Mouse (Mus musculus) kidney, adult 2 months (tissue): Measurements from ENCODE around the gene Trak1. TPM values are rescaled to one million over a fixed set of nuclear protein-coding genes. Genes with fewer than 3 reads are reported as not detected.

ENCODE experiments used
- DNase-seq: peaks from one replicate; pipeline ENCODE4 v3.0.0; 2021
- H3K27ac ChIP-seq: fragments of 200-500 bp; 2 replicates; pipeline ENCODE4 v1.5.1; 2012; ENCODE audit warnings: low read depth, low read length, control low read depth, inconsistent platforms; ENCODE audit not compliant: insufficient read depth
- H3K27me3 ChIP-seq: fragments of 200-500 bp; replicated peaks from 2 replicates; pipeline ENCODE4 v1.6.1; 2012; ENCODE audit warnings: mild to moderate bottlenecking, moderate library complexity, low read length, inconsistent platforms; ENCODE audit not compliant: control insufficient read depth, insufficient read depth
- H3K36me3 ChIP-seq: fragments of 200-500 bp; 2 replicates; pipeline ENCODE4 v1.6.1; 2012; ENCODE audit warnings: mild to moderate bottlenecking, moderate library complexity, low read length, inconsistent platforms; ENCODE audit not compliant: control insufficient read depth, insufficient read depth
- H3K4me1 ChIP-seq: fragments of 200-500 bp; 2 replicates; pipeline ENCODE4 v1.6.1; 2011; ENCODE audit warnings: low read length; ENCODE audit not compliant: control insufficient read depth, insufficient read depth
- H3K4me3 ChIP-seq: fragments of 200-500 bp; 2 replicates; pipeline ENCODE4 v1.5.1; 2011; ENCODE audit warnings: mild to moderate bottlenecking, low read depth, low read length, control low read depth; ENCODE audit not compliant: insufficient read depth
- CTCF ChIP-seq: fragments of 200-500 bp; conservative IDR thresholded peaks from 2 replicates; pipeline ENCODE4 v1.5.1; 2011; ENCODE audit warnings: low read depth, mild to moderate bottlenecking, control low read depth, low read length, moderate library complexity, mixed read lengths; ENCODE audit not compliant: insufficient read depth, insufficient read length
- POLR2A ChIP-seq: fragments of 200-500 bp; IDR thresholded peaks from one replicate; pipeline ENCODE4 v1.6.1; 2011; ENCODE audit warnings: low read depth, low read length, control low read depth
- WGBS: fragments of 180-500 bp; shearing (Covaris S2); methylation state at CpG from one replicate; pipeline ENCODE4 v1.1.7; 2018; 5-methylcytosine and 5-hydroxymethylcytosine counted together
- polyA plus RNA-seq: library from polyadenylated mRNA; depleted of rRNA; stranded (reverse); fragments of >200 nt; gene quantifications from 2 replicates; pipeline ENCODE4 v1.2.3, GENCODE M21; 2012

The Trak1 gene
- polyA plus RNA-seq, 1 experiment: 65.1 TPM

GRCm38 (mm10) chr9:121475488-121476452, 178.5 kb downstream of the Trak1 start:
- Histone ChIP-seq H3K4me1 (no peaks in the 10 kb centered on the region), H3K4me3 (no peak overlapping the region), H3K27me3 (no peaks in the 10 kb centered on the region), H3K36me3 (no peaks in the 10 kb centered on the region; the same call in 1 of the 2 replicates), H3K27ac (no peak overlapping the region)
- 74% methylated on average over 16 of the region's 16 CpGs for WGBS
- no peak for TF ChIP-seq CTCF
- TF ChIP-seq POLR2A: no peak
- no peak for DNase-seq

- H3K4me3 ChIP-seq: no peak overlapping the region
- H3K36me3 ChIP-seq: no peaks in the 10 kb centered on the region
- DNase-seq: peak; percentile 60
- no peaks in the 10 kb centered on the region for H3K4me1 ChIP-seq
- H3K27ac ChIP-seq: no peak overlapping the region
- TF ChIP-seq POLR2A: no peak
- TF ChIP-seq CTCF: peak; percentile 83
- H3K27me3 ChIP-seq: no peaks in the 10 kb centered on the region
- 12% methylated on average over 15 of the region's 15 CpGs for WGBS
These were observed 180.1 kb downstream of the Trak1 start for GRCm38 (mm10) chr9:121477305-121477911.

- no peaks in the 10 kb centered on the region for H3K4me1 ChIP-seq
- H3K4me3 ChIP-seq: no peak overlapping the region
- no peak overlapping the region for H3K27ac ChIP-seq
- no peak for TF ChIP-seq POLR2A
- TF ChIP-seq CTCF: peak; percentile 77
- DNase-seq: peak; percentile 70
- WGBS: 22% methylated on average over 5 of the region's 5 CpGs
- H3K27me3 ChIP-seq: no peaks in the 10 kb centered on the region
- H3K36me3 ChIP-seq: no peaks in the 10 kb centered on the region
These were observed 182.2 kb downstream of the Trak1 start for GRCm38 (mm10) chr9:121479453-121479852.

- DNase-seq: no peak
- WGBS: 81% methylated on average over 7 of the region's 7 CpGs
- TF ChIP-seq CTCF (no peak), POLR2A (no peak)
- H3K4me1 ChIP-seq: no peaks in the 10 kb centered on the region
- no peaks in the 10 kb centered on the region for H3K27me3 ChIP-seq
- H3K36me3 ChIP-seq: no peaks in the 10 kb centered on the region
- H3K4me3 ChIP-seq: no peak overlapping the region
- H3K27ac ChIP-seq: no peak overlapping the region
These were observed 189.9 kb downstream of the Trak1 start for GRCm38 (mm10) chr9:121487216-121487615.

- no peaks in the 10 kb centered on the region for H3K27me3 ChIP-seq
- no peak overlapping the region for H3K27ac ChIP-seq
- WGBS: 62% methylated on average over 11 of the region's 11 CpGs
- H3K36me3 ChIP-seq: no peaks in the 10 kb centered on the region
- no peaks in the 10 kb centered on the region for H3K4me1 ChIP-seq
- no peak overlapping the region for H3K4me3 ChIP-seq
- no peak for DNase-seq
- TF ChIP-seq POLR2A (no peak), CTCF (no peak)
These were observed 194.4 kb downstream of the Trak1 start for GRCm38 (mm10) chr9:121491592-121492240.

GRCm38 (mm10) chr9:121494006-121494767, 196.9 kb downstream of the Trak1 start:
- DNase-seq: no peak
- TF ChIP-seq POLR2A: no peak
- no peaks in the 10 kb centered on the region for H3K27me3 ChIP-seq
- no peaks in the 10 kb centered on the region for H3K36me3 ChIP-seq
- H3K27ac ChIP-seq: no peak overlapping the region
- H3K4me1 ChIP-seq: no peaks in the 10 kb centered on the region
- WGBS: 3% methylated on average over 48 of the region's 48 CpGs
- peak overlapping the region; percentile 12; the same call in 1 of the 2 replicates for H3K4me3 ChIP-seq
